Mouse (Mus musculus) activated CD4-positive, CD25-positive, alpha-beta regulatory T cell, adult 9 weeks (primary cell): Measurements from ENCODE around the gene Ogfod1. TPM values are rescaled to one million over a fixed set of nuclear protein-coding genes. Genes with fewer than 3 reads are reported as not detected.

Experiments
- polyA plus RNA-seq: library from polyadenylated mRNA; unstranded; fragments of 100-300 nt; shearing (Covaris generic); gene quantifications from one replicate; pipeline ENCODE4 v1.2.1, GENCODE M21; 2017

The Ogfod1 gene
- 19.5 TPM for polyA plus RNA-seq

DNA sequence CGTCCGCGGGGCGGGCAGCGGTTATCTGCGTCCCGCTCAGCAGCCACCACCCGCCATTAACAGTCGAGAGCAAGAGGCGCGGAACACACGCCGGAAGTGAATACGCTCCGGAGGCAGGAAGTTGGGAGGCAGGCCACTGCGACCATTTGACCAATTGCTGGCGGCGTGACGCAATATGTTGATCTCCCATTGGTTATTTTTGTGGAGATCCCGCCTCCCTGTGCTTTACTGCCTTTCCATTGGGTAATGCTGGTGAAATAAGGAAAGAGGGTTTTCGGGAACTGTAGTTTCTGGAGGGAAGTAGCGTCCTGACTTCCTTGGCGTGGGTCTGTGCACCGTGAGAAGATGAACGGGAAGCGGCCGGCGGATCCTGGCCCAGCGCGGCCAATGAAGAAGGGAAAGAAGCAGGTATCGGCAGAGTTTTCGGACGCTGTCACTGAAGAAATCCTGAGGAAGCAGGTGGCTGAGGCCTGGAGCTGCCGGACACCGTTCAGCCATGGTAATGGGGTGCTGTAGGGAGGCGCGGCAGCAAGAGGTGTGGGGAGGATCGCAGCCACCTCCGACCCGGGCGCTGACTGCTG, at the start of gene Ogfod1, which contains the start of gene Nudt21:
Gene Ogfod1 (plus strand): TSS at position 255 of the 581 bp plus-strand sequence.
Gene Nudt21 (minus strand): TSS at position 88 of the 581 bp plus-strand sequence.

DNA sequence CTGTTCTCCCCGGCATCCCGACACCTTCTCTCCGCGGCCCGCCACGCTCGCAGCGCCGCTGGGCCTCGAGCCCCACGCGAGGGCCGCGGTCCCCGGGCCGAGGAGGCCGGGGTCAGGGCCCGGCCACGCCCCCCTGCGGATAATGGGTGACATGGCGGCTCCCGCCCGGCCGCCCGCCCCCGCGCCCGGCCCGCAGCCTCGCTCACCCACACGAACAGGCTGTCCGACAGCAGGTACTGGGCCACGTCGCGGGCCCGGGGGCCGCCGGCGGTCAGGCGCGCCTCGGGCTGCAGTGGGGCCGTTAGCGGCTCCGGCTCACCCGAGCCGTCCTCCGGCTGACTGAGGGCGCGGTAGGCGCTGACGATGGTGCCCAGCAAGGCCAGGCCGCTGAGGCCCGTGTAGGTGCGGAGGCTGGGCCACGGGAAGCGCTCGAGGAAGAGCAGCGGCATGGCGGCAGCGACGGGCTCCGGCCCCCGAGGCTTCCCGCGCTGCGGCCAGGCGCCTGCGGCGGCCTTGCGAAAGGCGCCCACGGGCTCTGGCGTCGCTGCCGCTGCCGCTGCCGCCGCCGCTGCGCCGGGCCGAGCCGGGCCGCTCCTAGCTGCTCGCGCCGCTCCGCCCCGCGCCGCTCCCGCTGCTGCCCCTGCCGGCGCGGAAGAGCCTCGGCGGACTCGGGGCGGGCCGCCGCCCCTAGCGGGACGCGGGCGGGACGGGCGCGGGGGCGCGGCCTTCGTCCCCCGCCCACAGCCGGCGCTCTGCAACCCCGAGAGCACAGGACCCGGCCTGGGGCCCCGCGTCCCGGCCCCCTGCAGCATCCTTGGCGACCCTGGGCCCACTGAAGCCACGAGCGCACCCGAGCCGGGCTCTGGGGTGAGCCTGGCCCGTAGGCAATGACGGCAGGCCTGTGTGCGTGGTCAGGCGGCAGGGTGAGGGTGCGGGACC, 24.7 kb upstream of the Ogfod1 start, which contains the start of gene Amfr:
Gene Amfr (minus strand): TSS at position 830 of the 939 bp plus-strand sequence.

DNA sequence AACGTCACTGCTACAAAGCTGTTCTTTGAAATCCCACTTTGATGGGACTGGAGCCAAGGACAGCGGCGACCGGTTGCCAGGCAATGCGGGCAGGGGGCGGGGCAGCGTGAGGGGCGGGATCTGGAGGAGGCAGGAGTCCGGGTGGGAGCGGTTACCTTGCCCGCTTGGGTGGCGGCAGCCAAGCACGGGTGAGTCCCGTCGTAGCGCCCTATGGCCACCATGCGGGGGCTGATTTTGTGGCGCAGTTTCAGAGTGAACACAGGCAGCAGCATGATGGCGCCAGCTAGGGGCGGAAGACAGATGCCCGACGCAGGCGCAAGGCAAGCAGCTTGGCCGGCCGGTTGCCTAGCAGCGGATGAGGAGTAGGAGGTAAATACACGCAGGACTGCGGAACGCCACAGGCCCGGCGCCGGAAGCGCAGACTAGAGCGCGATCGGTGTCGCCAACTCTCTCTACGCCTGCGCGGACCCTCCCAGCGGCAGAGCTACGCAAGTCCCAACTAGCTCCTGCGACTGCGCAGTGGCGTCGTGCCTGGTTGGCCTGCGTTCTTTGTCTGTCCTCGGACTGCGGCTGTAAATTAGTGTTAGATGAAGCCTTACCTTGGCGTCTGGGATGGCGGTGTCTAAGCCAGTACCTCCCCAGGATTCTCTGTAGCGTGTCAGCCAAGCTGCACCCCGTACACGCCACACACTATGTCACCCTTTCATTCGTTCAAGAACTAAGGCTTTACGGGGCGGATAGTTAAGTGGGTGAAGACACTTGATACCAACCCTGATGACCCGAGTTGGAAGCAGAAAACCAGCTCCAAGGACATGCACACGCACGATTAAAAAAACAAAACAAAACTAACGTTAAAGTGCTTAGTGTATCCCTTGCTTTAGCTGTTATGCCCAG, 61.3 kb downstream of the Ogfod1 start, which contains the start of gene Bbs2:
Gene Bbs2 (minus strand): TSS at position 848 of the 894 bp plus-strand sequence.

Other genes with a start within 250 kb of the Ogfod1 start
- gene Gnao1, start 227.2 kb upstream of the Ogfod1 start, polyA plus RNA-seq: 0.24 TPM
- gene Amfr, start 24.4 kb upstream of the Ogfod1 start, polyA plus RNA-seq: 14.2 TPM
- 124 TPM for gene Nudt21, start 167 bp upstream of the Ogfod1 start, polyA plus RNA-seq
- 6.7 TPM for gene Bbs2, start 61.7 kb downstream of the Ogfod1 start, polyA plus RNA-seq
- not detected for gene Mt4, start 100.0 kb downstream of the Ogfod1 start, polyA plus RNA-seq
- 1.5 TPM for gene Mt3, start 115.4 kb downstream of the Ogfod1 start, polyA plus RNA-seq
- gene Mt2, start 135.5 kb downstream of the Ogfod1 start, polyA plus RNA-seq: 0.57 TPM
- 5.1 TPM for gene Mt1, start 141.9 kb downstream of the Ogfod1 start, polyA plus RNA-seq
- gene Nup93, start 177.4 kb downstream of the Ogfod1 start, polyA plus RNA-seq: 42.7 TPM